Mouse (Mus musculus) CH12.LX (cell line): ENCODE data around the gene Hba-x. TPM values are rescaled to one million over a fixed set of nuclear protein-coding genes. Genes with fewer than 3 reads are reported as not detected.

Experiments used
- DNase-seq: peaks from one replicate; pipeline ENCODE4 v3.0.0-alpha.2; 2013; ENCODE audit errors: extremely low read depth
- H3K27ac ChIP-seq: 2 replicates; pipeline ENCODE4 v1.5.1; 2012; ENCODE audit warnings: low read depth, mild to moderate bottlenecking, control low read depth, moderate library complexity; ENCODE audit not compliant: insufficient read depth
- H3K27me3 ChIP-seq: replicated peaks from 2 replicates; pipeline ENCODE3; 2012; ENCODE audit warnings: inconsistent platforms
- H3K36me3 ChIP-seq, 2 experiments: replicated peaks in 1 of 2; 2 replicates each; pipeline versions ENCODE3 to v1.6.1; 2012; ENCODE audit warnings: inconsistent platforms in 1 of 2, low read length in 1 of 2, mild to moderate bottlenecking in 1 of 2, mixed read lengths in 1 of 2, moderate library complexity in 1 of 2; ENCODE audit not compliant: control insufficient read depth in 1 of 2, insufficient read depth in 1 of 2
- H3K4me1 ChIP-seq, 2 experiments: 2 replicates each; pipeline ENCODE4 v1.6.1; 2012; ENCODE audit warnings: inconsistent platforms in 1 of 2, moderate library complexity in 1 of 2; ENCODE audit not compliant: insufficient read depth in 2 of 2, control insufficient read depth in 1 of 2
- H3K4me2 ChIP-seq: 2 replicates; pipeline ENCODE4 v1.6.1; 2012; ENCODE audit warnings: low read depth, mild to moderate bottlenecking, control low read depth; ENCODE audit not compliant: poor library complexity, insufficient read depth, severe bottlenecking
- H3K4me3 ChIP-seq, 3 experiments: fragments of 150-350 bp in 1 of 3; sonication (generic) in 1 of 3; replicated peaks in 1 of 3; 2 replicates each; pipeline versions ENCODE3 to v1.5.1; 2011 to 2012; ENCODE audit warnings: low read depth in 2 of 3, low read length in 2 of 3, mild to moderate bottlenecking in 2 of 3, moderate library complexity in 2 of 3, control low read depth in 1 of 3, improper control_type of control experiment in 1 of 3, inconsistent platforms in 1 of 3, mixed read lengths in 1 of 3; ENCODE audit not compliant: poor library complexity in 1 of 3
- H3K79me2 ChIP-seq: replicated peaks from 2 replicates; pipeline ENCODE4 v1.6.1; 2012; ENCODE audit warnings: mild to moderate bottlenecking, moderate library complexity; ENCODE audit not compliant: control insufficient read depth, poor library complexity, insufficient read depth, severe bottlenecking; ENCODE audit errors: extremely low read depth
- H3K9ac ChIP-seq: 2 replicates; pipeline ENCODE4 v1.6.1; 2012; ENCODE audit warnings: low read depth, mild to moderate bottlenecking, control low read depth, moderate library complexity; ENCODE audit not compliant: insufficient read depth
- H3K9me3 ChIP-seq: replicated peaks from 2 replicates; pipeline ENCODE3; 2012; ENCODE audit warnings: low read length, inconsistent platforms, mixed read lengths
- CHD1 ChIP-seq: IDR thresholded peaks from 2 replicates; pipeline ENCODE4 v1.6.1; 2012; ENCODE audit warnings: low read depth, low read length, improper control_type of control experiment, inconsistent platforms
- CHD2 ChIP-seq: IDR thresholded peaks from 2 replicates; pipeline ENCODE4 v1.6.1; 2011; ENCODE audit warnings: low read length, improper control_type of control experiment
- E2F4 ChIP-seq: IDR thresholded peaks from 2 replicates; pipeline ENCODE4 v1.6.1; 2011; ENCODE audit warnings: low read depth, low read length, improper control_type of control experiment; ENCODE audit not compliant: insufficient replicate concordance
- ELF1 ChIP-seq: IDR thresholded peaks from 2 replicates; pipeline ENCODE4 v1.6.1; 2014; ENCODE audit warnings: low read depth, mild to moderate bottlenecking, inconsistent platforms, low read length, improper control_type of control experiment
- EP300 ChIP-seq: IDR thresholded peaks from 2 replicates; pipeline ENCODE4 v1.6.1; 2011; ENCODE audit warnings: low read length, improper control_type of control experiment
- IRF4 ChIP-seq: IDR thresholded peaks from 2 replicates; pipeline ENCODE4 v1.6.1; 2014; ENCODE audit warnings: low read depth, mild to moderate bottlenecking, inconsistent platforms, low read length, improper control_type of control experiment
- MAFK ChIP-seq: IDR thresholded peaks from 2 replicates; pipeline ENCODE4 v1.6.1; 2011; ENCODE audit warnings: low read length, improper control_type of control experiment; ENCODE audit not compliant: insufficient replicate concordance
- MAX ChIP-seq: IDR thresholded peaks from 2 replicates; pipeline ENCODE4 v1.6.1; 2011; ENCODE audit warnings: low read length, improper control_type of control experiment
- MXI1 ChIP-seq: IDR thresholded peaks from 2 replicates; pipeline ENCODE4 v1.6.1; 2011; ENCODE audit warnings: mild to moderate bottlenecking, low read depth, low read length, improper control_type of control experiment
- NRF1 ChIP-seq: IDR thresholded peaks from 2 replicates; pipeline ENCODE4 v1.6.1; 2014; ENCODE audit warnings: low read depth, mild to moderate bottlenecking, inconsistent platforms, low read length, improper control_type of control experiment, moderate library complexity
- RAD21 ChIP-seq: IDR thresholded peaks from 2 replicates; pipeline ENCODE4 v1.6.1; 2011; ENCODE audit warnings: low read depth, mild to moderate bottlenecking, low read length, improper control_type of control experiment, moderate library complexity
- SIN3A ChIP-seq: IDR thresholded peaks from 2 replicates; pipeline ENCODE4 v1.6.1; 2012; ENCODE audit warnings: low read length, improper control_type of control experiment, inconsistent platforms
- USF1 ChIP-seq: IDR thresholded peaks from 2 replicates; pipeline ENCODE4 v1.6.1; 2014; ENCODE audit warnings: low read depth, mild to moderate bottlenecking, inconsistent platforms, low read length, improper control_type of control experiment
- USF2 ChIP-seq: conservative IDR thresholded peaks from 2 replicates; pipeline ENCODE4 v1.6.1; 2011; ENCODE audit warnings: low read depth, low read length, improper control_type of control experiment
- ZC3H11A ChIP-seq: IDR thresholded peaks from 2 replicates; pipeline ENCODE4 v1.6.1; 2012; ENCODE audit warnings: low read depth, mild to moderate bottlenecking, inconsistent platforms, low read length, improper control_type of control experiment
- ZKSCAN1 ChIP-seq: IDR thresholded peaks from 2 replicates; pipeline ENCODE4 v1.6.1; 2012; ENCODE audit warnings: low read depth, inconsistent platforms, low read length, improper control_type of control experiment, borderline replicate concordance
- ZMIZ1 ChIP-seq: IDR thresholded peaks from 2 replicates; pipeline ENCODE4 v1.6.1; 2012; ENCODE audit warnings: low read depth, mild to moderate bottlenecking, inconsistent platforms, low read length, improper control_type of control experiment
- dilution Hi-C: fragments of 300-500 bp; cut with MboI; formaldehyde crosslinking; loops from 2 replicates; pipeline ENCODE4 v1.14.3; 2020; ENCODE audit warnings: low sequenced_read_pairs; ENCODE audit not compliant: extremely low pct_unique_long_range_greater_than_20kb, extremely low pct_ligation_motif_present
- in situ Hi-C: fragments of 300-500 bp; cut with MboI; formaldehyde crosslinking; loops from 3 replicates; pipeline ENCODE4 v1.14.3; 2019; ENCODE audit warnings: low sequenced_read_pairs, low pct_ligation_motif_present, low pct_unique_long_range_greater_than_20kb, mixed read lengths
- polyA plus RNA-seq: library from polyadenylated mRNA; unstranded; fragments of >175 nt; gene quantifications from 2 replicates; pipeline ENCODE4 v1.2.1, GENCODE M21; 2012; ENCODE audit warnings: low read depth; ENCODE audit not compliant: insufficient read length
- total RNA-seq, 2 experiments: library from RNA; depleted of rRNA; stranded (reverse); fragments of 300-350 nt in 1 of 2; fragments of >200 nt in 1 of 2; gene quantifications; 2 replicates each; pipeline ENCODE4 v1.2.3; 2012 to 2014

The Hba-x gene
- total and polyA plus RNA-seq, 3 experiments = not detected

GRCm38 (mm10) chr11:32227555-32227954, 48.6 kb upstream of the Hba-x start:
- Histone ChIP-seq H3K27ac (no peak overlapping the region), H3K4me3 (no peak overlapping the region), H3K4me1 (peaks cover 5 to 55% of the 10 kb centered on the region in 2 experiments), H3K36me3 (peaks cover 34 to 51% of the 10 kb centered on the region in 2 experiments), H3K79me2 (no peaks in the 10 kb centered on the region), H3K4me2 (peak overlapping the region; percentile 83; the same call in 1 of the 2 replicates), H3K9me3 (peaks cover 3% of the 10 kb centered on the region), H3K27me3 (peaks cover 17% of the 10 kb centered on the region), H3K9ac (no peak overlapping the region; the same call in 1 of the 2 replicates)
- dilution Hi-C loops = no loop called here
- no peak for DNase-seq
- no peak for TF ChIP-seq ZKSCAN1
- TF ChIP-seq NRF1 = no peak
- no peak for TF ChIP-seq MAX
- TF ChIP-seq, all 38 proteins: peak for 0
- in situ Hi-C loops = no loop called here

DNA sequence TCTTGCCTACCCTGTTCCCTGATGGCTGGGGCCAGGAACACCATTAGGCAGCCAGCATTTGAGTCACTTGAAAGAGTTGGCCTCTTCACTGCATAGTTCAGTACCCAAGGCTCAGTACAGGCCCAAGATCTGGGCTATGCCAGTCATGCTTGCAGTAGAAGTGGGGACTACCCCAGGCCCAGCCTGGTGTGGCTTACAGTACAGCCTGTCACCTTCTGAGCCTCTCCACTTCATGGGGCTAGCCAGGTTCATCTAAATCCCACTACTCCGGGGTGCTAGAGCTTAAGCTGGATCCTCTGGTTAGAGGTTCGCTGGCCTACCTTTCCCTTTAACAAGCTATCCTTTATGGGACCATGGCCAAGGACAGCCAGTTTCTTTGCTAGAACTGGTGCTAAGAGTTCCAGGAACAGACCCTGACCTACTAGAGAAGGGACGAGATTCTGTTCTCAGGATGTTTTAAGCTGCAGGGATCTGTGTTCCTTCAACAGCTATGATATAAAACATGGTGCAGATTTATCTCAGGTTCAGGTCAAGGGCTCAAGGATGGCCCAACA, 47.8 kb upstream of the Hba-x start:
- Histone ChIP-seq H3K79me2 (no peaks in the 10 kb centered on the region), H3K4me3 (no peak overlapping the region), H3K4me2 (no peak overlapping the region), H3K27ac (no peak overlapping the region)
- dilution Hi-C loops = no loop called here
- TF ChIP-seq MXI1 (no peak), ELF1 (no peak), USF1 (no peak), ZC3H11A (no peak), CHD2 (no peak), IRF4 (no peak), E2F4 (no peak), CHD1 (no peak), ZMIZ1 (no peak), RAD21 (no peak), SIN3A (no peak), EP300 (no peak), USF2 (no peak), MAFK (no peak)
- TF ChIP-seq, all 38 proteins: peak for 0
- Histone ChIP-seq H3K36me3 (peaks cover 42 to 59% of the 10 kb centered on the region in 2 experiments), H3K4me1 (peaks cover 0 to 47% of the 10 kb centered on the region in 2 experiments; a peak in 2 of 4 replicates), H3K27me3 (peaks cover 17% of the 10 kb centered on the region), H3K9me3 (peaks cover 2% of the 10 kb centered on the region), H3K9ac (no peak overlapping the region)
- in situ Hi-C loops = no loop called here
- no peak for DNase-seq
